Mouse (Mus musculus) midbrain, embryonic 16.5 days (tissue): ENCODE data around the gene Per1. TPM values are rescaled to one million over a fixed set of nuclear protein-coding genes. Genes with fewer than 3 reads are reported as not detected.

ENCODE experiments used
- ATAC-seq: fragments of 200-750 bp; cut with Nextera tagmentation; 2 replicates; pipeline ENCODE4 v1.8.0; 2017; ENCODE audit warnings: moderate TSS enrichment
- H3K27ac ChIP-seq: fragments of 300-500 bp; sonication (generic); 2 replicates; pipeline ENCODE4 v1.5.1; 2014; ENCODE audit warnings: mild to moderate bottlenecking, low read length, mixed read lengths
- H3K27me3 ChIP-seq: fragments of 300-500 bp; sonication (generic); 2 replicates; pipeline ENCODE4 v1.6.1; 2014; ENCODE audit warnings: low read depth, low read length, mixed read lengths; ENCODE audit not compliant: control insufficient read depth, insufficient read depth
- H3K36me3 ChIP-seq: fragments of 300-500 bp; sonication (generic); 2 replicates; pipeline ENCODE4 v1.6.1; 2014; ENCODE audit warnings: mild to moderate bottlenecking, low read length, moderate library complexity, mixed read lengths; ENCODE audit not compliant: control insufficient read depth, insufficient read depth
- H3K4me1 ChIP-seq: fragments of 300-500 bp; sonication (generic); 2 replicates; pipeline ENCODE4 v1.6.1; 2014; ENCODE audit warnings: mild to moderate bottlenecking, low read length, mixed read lengths; ENCODE audit not compliant: control insufficient read depth, insufficient read depth
- H3K4me2 ChIP-seq: fragments of 300-500 bp; sonication (generic); 2 replicates; pipeline ENCODE4 v1.6.1; 2014; ENCODE audit warnings: mild to moderate bottlenecking, low read length, mixed read lengths
- H3K4me3 ChIP-seq: fragments of 300-500 bp; sonication (generic); 2 replicates; pipeline ENCODE4 v1.5.1; 2014; ENCODE audit warnings: low read depth, mild to moderate bottlenecking, low read length, moderate library complexity, mixed read lengths
- H3K9ac ChIP-seq: fragments of 300-500 bp; sonication (generic); 2 replicates; pipeline ENCODE4 v1.6.1; 2014; ENCODE audit warnings: low read depth, low read length, mixed read lengths
- H3K9me3 ChIP-seq: fragments of 300-500 bp; sonication (generic); replicated peaks from 2 replicates; pipeline ENCODE4 v1.6.1; 2014; ENCODE audit warnings: mild to moderate bottlenecking, low read length, mixed read lengths; ENCODE audit not compliant: control insufficient read depth, poor library complexity, severe bottlenecking
- WGBS: fragments of 180-500 bp; shearing (Covaris S2); extraction: QIAGEN DNeasy Blood & Tissue Kit; methylation state at CpG from one replicate; pipeline ENCODE4 v1.1.7; 2014; 5-methylcytosine and 5-hydroxymethylcytosine counted together
- polyA plus RNA-seq: library from polyadenylated mRNA; unstranded; fragments of >200 nt; fragmentation: Nextera tagmentation; extraction: Ambion mirVana; gene quantifications from 2 replicates; pipeline ENCODE4 v1.2.1, GENCODE M21; 2015

The Per1 gene
- polyA plus RNA-seq, 1 experiment from 2014 or later = 12.4 TPM

DNA sequence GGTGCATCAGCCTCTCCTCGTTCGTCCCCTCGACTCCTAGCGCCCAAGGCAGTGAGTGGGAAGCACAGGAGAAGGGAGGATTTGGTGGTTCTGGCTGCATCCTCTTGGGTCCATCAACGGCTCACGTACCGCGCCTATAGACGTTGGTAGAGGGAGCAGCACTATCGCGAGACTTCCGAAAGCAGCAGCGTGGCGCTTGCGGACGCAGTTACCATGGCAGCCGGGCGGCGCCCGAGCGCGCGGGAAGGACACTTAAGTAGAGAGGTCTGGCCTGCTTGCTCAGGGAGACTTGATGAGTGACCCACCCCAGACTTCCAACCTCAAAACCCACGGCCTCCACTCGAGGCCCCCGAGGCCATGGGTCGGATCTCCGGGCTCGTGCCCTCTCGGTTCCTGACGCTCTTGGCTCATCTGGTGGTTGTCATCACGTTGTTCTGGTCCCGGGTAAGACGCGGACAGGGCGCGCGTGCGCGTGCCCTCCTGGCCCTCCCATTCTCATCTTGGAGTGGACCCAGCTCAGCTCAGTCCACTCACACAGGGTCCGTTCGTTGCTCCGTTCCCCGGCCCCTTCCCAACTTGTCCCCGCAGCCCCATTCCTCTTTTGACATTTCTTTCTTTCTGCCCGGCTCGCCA lies 24.3 kb upstream of the Per1 start, which contains the start of gene Tmem107:
Tmem107 (plus strand) TSS at position 217 of the 633 bp plus-strand sequence.
- H3K4me3 ChIP-seq = peak within 1 kb of the TSS; percentile 63
- WGBS = under 1% methylated on average over 47 of the region's 47 CpGs
- peak within 1 kb of the TSS; percentile 80 for H3K9ac ChIP-seq
- ATAC-seq = peak; percentile 88
- no peaks in the 10 kb centered on the region for H3K36me3 ChIP-seq
- peaks cover 35% of the 10 kb centered on the region for H3K4me1 ChIP-seq
- no peaks in the 10 kb centered on the region for H3K9me3 ChIP-seq
- H3K4me2 ChIP-seq = peak within 1 kb of the TSS; percentile 80
- peak within 1 kb of the TSS; percentile 92 for H3K27ac ChIP-seq
- H3K27me3 ChIP-seq = no peaks in the 10 kb centered on the region

DNA sequence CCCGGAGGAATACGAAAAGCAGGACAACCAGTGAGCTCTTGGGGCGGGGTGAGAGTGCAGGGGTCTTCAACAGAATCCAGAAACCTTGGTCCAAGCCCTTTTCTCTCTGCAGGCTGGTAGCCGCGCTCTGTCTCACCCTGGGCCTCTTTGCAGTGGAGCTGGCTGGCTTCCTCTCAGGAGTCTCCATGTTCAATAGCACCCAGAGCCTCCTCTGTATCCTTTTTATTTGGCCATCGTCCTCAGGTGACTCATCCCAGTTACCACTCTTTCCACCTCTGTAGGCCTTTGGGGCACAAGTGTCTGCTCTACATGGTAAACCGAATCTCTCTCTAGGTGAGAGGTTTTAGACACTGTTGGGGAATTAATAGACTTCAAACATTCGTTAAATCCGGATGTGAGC lies 23.8 kb upstream of the Per1 start:
- Histone ChIP-seq H3K4me2 (peak overlapping the region; percentile 80), H3K27ac (peak overlapping the region; percentile 92), H3K9me3 (no peaks in the 10 kb centered on the region), H3K4me3 (peak overlapping the region; percentile 63), H3K4me1 (peaks cover 31% of the 10 kb centered on the region), H3K27me3 (no peaks in the 10 kb centered on the region), H3K9ac (peak overlapping the region; percentile 80), H3K36me3 (no peaks in the 10 kb centered on the region)
- no peak for ATAC-seq
- WGBS = 22% methylated on average over 9 of the region's 9 CpGs

DNA sequence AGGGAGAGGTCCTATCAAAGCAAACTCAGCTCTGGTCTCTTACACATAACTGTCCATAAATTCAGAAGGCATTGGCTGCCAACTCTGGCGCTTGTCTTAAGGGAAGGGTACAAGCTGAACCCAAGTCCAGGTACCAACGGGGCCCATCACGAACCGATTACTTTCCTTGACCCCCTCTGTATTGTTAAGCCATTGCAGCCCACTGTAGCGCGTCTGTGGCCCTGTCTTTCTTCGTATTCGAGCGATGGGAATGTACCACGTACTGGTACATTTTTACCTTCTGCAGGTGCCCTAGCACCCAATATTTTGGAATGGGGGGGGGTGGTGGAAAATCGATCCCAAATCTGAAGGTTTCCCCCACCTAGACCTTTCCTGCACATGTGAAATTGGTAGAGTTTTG lies 22.8 kb upstream of the Per1 start:
- Histone ChIP-seq H3K9ac (peak overlapping the region; percentile 51), H3K27me3 (no peaks in the 10 kb centered on the region), H3K4me3 (peak overlapping the region; percentile 39), H3K27ac (peak overlapping the region; percentile 85), H3K36me3 (no peaks in the 10 kb centered on the region), H3K4me2 (peak overlapping the region; percentile 70), H3K9me3 (no peaks in the 10 kb centered on the region), H3K4me1 (peaks cover 24% of the 10 kb centered on the region)
- no peak for ATAC-seq
- 86% methylated on average over 11 of the region's 11 CpGs for WGBS

GRCm38 (mm10) chr11:69072666-69073064 lies 22.4 kb upstream of the Per1 start:
- peak overlapping the region; percentile 85 for H3K27ac ChIP-seq
- ATAC-seq = 0 out of 2 replicates have a peak, but pooled peaks have one; percentile 7

DNA sequence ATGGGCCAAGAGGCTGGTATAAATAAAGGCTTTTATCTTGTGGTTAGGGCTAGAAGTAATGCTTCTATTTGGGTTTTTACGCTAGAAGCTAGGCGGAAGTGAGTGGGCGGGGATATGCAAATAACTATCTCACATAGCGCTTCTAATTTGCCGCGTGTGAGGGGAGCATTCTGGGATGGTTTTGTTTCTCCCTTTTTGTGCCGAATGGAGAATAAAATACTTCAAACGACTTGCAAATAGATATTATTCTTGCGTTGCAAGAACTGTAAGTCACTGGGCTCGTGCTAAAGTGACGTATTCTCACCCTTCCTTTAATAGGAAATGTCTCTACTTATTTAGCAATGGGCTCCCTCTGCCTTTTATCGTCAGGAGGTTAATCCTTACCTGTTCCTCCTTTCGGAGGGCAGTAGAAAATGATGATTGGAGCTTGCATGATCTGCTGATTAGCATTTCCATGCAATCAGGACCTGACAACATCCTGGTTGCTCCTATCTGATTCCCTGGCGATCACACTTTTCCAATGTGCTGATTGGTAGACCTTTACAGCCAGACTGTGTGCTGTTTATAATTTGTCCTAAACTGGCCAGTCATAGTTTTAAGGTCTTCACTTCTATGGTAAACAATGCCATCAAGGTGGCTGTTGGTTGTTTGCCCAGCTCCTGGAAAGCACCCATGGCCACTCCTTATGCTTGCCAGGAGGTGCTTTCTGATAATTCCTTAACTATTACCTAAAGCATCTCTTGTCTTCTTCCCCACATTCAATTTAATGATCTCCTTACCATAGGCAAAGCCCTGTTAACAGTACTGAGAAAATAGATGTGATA lies 21.7 kb upstream of the Per1 start:
- peak; percentile 54 for ATAC-seq
- Histone ChIP-seq H3K27me3 (no peaks in the 10 kb centered on the region), H3K27ac (peak overlapping the region; percentile 85), H3K4me1 (peaks cover 24% of the 10 kb centered on the region), H3K36me3 (no peaks in the 10 kb centered on the region), H3K9ac (peak overlapping the region; percentile 51), H3K9me3 (no peaks in the 10 kb centered on the region), H3K4me2 (peak overlapping the region; percentile 70), H3K4me3 (peak overlapping the region; percentile 39)
- WGBS = under 1% methylated on average over 14 of the region's 14 CpGs

More at GRCm38 (mm10) chr11:69072666-69073064, 22.4 kb upstream of the Per1 start:
- peaks cover 24% of the 10 kb centered on the region for H3K4me1 ChIP-seq
- 5% methylated on average over 9 of the region's 9 CpGs for WGBS
- peak overlapping the region; percentile 70 for H3K4me2 ChIP-seq
- H3K4me3 ChIP-seq = peak overlapping the region; percentile 39
- H3K27me3 ChIP-seq = no peaks in the 10 kb centered on the region
- H3K9me3 ChIP-seq = no peaks in the 10 kb centered on the region
- peak overlapping the region; percentile 51 for H3K9ac ChIP-seq
- H3K36me3 ChIP-seq = no peaks in the 10 kb centered on the region

DNA sequence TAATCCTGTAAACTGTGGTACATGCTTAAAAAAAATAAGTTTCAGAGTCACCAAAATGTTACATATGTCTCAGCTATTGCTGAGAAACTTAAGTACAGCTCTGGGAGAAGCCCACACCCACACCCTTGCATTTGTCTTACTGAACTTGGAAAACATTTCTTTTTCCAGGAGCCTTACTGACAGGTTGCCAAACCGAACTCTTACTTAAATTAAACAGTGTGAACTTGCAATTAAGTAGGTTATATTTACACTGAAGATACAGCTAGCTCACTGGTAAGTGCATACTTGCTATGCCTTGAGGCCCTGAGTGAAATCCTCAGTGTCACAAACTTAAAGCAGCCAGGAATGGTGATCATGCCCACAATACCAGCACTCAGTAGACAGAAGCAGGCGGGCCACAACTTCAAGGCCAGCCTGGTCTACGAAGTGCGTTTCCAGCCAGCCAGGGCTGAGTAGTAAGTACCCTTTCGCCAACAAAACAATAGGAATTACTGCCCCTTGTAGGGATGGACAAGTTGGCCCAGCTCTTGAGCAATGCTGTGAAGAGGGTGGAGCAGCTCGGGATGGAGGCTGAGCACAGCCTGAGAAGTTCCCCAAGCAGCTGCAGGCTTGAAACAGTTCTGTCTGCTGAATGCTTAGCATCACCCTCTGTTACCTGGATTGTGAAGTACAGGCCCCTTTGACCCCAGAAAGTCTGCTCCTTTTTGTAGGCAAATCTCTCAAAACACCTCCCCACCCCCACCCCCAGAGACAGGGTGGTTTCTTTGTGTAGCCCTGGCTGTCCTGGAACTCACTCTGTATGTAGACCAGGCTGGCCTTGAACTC lies 20.9 kb upstream of the Per1 start:
- 49% methylated on average over 6 of the region's 6 CpGs for WGBS
- Histone ChIP-seq H3K27me3 (no peaks in the 10 kb centered on the region), H3K9ac (0 out of 2 replicates have a peak overlapping the region, but pooled peaks have one; percentile 1)

DNA sequence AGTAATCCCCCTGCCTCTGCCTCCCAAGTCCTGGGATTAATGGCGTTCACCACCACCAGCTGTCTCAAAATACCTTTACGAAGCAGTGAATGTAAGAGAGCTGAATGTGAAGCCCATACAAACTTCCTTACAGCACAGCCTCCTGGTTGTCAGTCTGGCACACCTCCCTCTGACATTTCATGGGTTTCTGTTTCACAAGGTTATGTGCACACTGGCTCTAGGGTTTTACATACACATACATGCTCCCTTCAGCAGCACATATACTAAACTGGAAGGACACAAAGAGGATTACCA lies 20.3 kb upstream of the Per1 start:
- Histone ChIP-seq H3K9ac (no peak overlapping the region), H3K9me3 (no peaks in the 10 kb centered on the region), H3K4me1 (peaks cover 22% of the 10 kb centered on the region), H3K27ac (no peak overlapping the region), H3K4me3 (no peak overlapping the region), H3K4me2 (no peak overlapping the region), H3K27me3 (no peaks in the 10 kb centered on the region), H3K36me3 (no peaks in the 10 kb centered on the region)
- ATAC-seq = no peak
- WGBS = 53% methylated on average over 2 of the region's 2 CpGs

More for the DNA sequence above, 20.9 kb upstream of the Per1 start:
- no peaks in the 10 kb centered on the region for H3K36me3 ChIP-seq
- H3K4me3 ChIP-seq = no peak overlapping the region
- peaks cover 24% of the 10 kb centered on the region for H3K4me1 ChIP-seq
- no peaks in the 10 kb centered on the region for H3K9me3 ChIP-seq
- H3K4me2 ChIP-seq = no peak overlapping the region
- peak overlapping the region; percentile 85 for H3K27ac ChIP-seq
- no peak for ATAC-seq

DNA sequence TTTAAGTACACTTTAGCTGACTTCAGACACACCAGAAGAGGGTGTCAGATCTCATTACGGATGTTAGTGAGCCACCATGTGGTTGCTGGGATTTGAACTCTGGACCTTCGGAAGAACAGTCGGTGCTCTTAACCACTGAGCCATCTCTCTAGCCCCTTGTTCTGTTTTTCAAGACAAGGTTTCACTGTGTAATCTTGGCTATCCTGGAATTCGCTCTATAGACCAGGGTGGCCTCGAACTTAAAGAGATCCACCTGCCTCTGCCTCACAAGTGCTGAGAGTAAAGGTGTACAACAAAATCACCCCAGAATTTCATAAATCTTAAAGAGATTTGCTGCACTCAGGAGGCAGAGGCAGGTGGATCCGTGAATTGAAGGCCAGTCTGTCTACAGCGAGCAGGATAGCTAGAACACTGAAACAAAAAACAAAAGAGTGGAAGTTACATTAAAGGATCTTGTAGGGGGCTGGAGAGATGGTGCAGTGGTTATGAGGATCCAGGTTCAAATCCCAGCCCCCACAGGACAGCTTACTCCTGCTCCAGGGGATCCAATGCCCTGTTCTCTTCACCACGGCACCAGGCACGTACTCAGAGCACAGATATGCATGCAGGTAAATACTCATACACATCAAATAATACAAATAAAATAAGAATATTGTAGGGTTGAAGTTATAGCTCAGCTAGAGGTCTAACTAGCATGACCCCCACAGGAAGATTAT lies 19.1 kb upstream of the Per1 start:
- H3K27me3 ChIP-seq = no peaks in the 10 kb centered on the region
- WGBS = 46% methylated on average over 8 of the region's 9 CpGs
- H3K36me3 ChIP-seq = no peaks in the 10 kb centered on the region
- peaks cover 18% of the 10 kb centered on the region for H3K4me1 ChIP-seq
- no peak overlapping the region for H3K4me2 ChIP-seq
- H3K27ac ChIP-seq = no peak overlapping the region
- no peak overlapping the region for H3K9ac ChIP-seq
- H3K9me3 ChIP-seq = no peaks in the 10 kb centered on the region
- H3K4me3 ChIP-seq = no peak overlapping the region
- no peak for ATAC-seq
